Mouse (Mus musculus) embryonic facial prominence, embryonic 12.5 days (tissue): ENCODE results near the gene Dus1l. TPM values are rescaled to one million over a fixed set of nuclear protein-coding genes. Genes with fewer than 3 reads are reported as not detected.

Experiments
- ATAC-seq: fragments of 200-750 bp; cut with Nextera tagmentation; 2 replicates; pipeline ENCODE4 v1.8.0; 2017; ENCODE audit not compliant: insufficient number of reproducible peaks, insufficient read depth, low FRiP score, low TSS enrichment
- H3K27ac ChIP-seq: fragments of 300-500 bp; sonication (generic); 2 replicates; pipeline ENCODE4 v1.5.1; 2016; ENCODE audit warnings: mild to moderate bottlenecking
- H3K27me3 ChIP-seq: fragments of 300-500 bp; sonication (generic); 2 replicates; pipeline ENCODE4 v1.6.1; 2016; ENCODE audit warnings: mild to moderate bottlenecking, moderate library complexity
- H3K36me3 ChIP-seq: fragments of 300-500 bp; sonication (generic); 2 replicates; pipeline ENCODE4 v1.6.1; 2016; ENCODE audit warnings: mild to moderate bottlenecking
- H3K4me1 ChIP-seq: fragments of 300-500 bp; sonication (generic); 2 replicates; pipeline ENCODE4 v1.6.1; 2016
- H3K4me2 ChIP-seq: fragments of 300-500 bp; sonication (generic); replicated peaks from 2 replicates; pipeline ENCODE4 v1.6.1; 2016; ENCODE audit warnings: mild to moderate bottlenecking, moderate library complexity
- H3K4me3 ChIP-seq: fragments of 300-500 bp; sonication (generic); 2 replicates; pipeline ENCODE4 v1.5.1; 2016; ENCODE audit warnings: mild to moderate bottlenecking
- H3K9ac ChIP-seq: fragments of 300-500 bp; sonication (generic); 2 replicates; pipeline ENCODE4 v1.6.1; 2016; ENCODE audit warnings: mild to moderate bottlenecking, moderate library complexity
- H3K9me3 ChIP-seq: fragments of 300-500 bp; sonication (generic); 2 replicates; pipeline ENCODE4 v1.6.1; 2016; ENCODE audit warnings: mild to moderate bottlenecking, moderate library complexity
- WGBS: fragments of 180-500 bp; shearing (Covaris S2); methylation state at CpG from one replicate; pipeline ENCODE4 v1.1.7; 2016; 5-methylcytosine and 5-hydroxymethylcytosine counted together
- polyA plus RNA-seq: library from polyadenylated mRNA; unstranded; fragments of >200 nt; fragmentation: Nextera tagmentation; extraction: Ambion mirVana; gene quantifications from 2 replicates; pipeline ENCODE4 v1.2.1, GENCODE M21; 2016

Gene Dus1l
- polyA plus RNA-seq, 1 experiment from 2014 or later: 66.1 TPM

- no peaks in the 10 kb centered on the region for H3K27me3 ChIP-seq
- under 1% methylated on average over 21 of the region's 21 CpGs for WGBS
- H3K4me3 ChIP-seq: peak overlapping the region; percentile 83
- peak overlapping the region; percentile 97 for H3K4me2 ChIP-seq
- H3K9ac ChIP-seq: peak overlapping the region; percentile 92
- no peaks in the 10 kb centered on the region for H3K9me3 ChIP-seq
- peak overlapping the region; percentile 98 for H3K27ac ChIP-seq
- H3K36me3 ChIP-seq: peaks cover 26% of the 10 kb centered on the region
- ATAC-seq: peak; percentile 58
- H3K4me1 ChIP-seq: peaks cover 38% of the 10 kb centered on the region
Measured at GRCm38 (mm10) chr11:120824787-120825288, 28.6 kb upstream of the Dus1l start.

- ATAC-seq: peak; percentile 88
- Histone ChIP-seq H3K27ac (peak within 1 kb of the TSS; percentile 98), H3K27me3 (no peaks in the 10 kb centered on the region), H3K4me1 (peaks cover 38% of the 10 kb centered on the region), H3K36me3 (peaks cover 32% of the 10 kb centered on the region), H3K4me3 (peak within 1 kb of the TSS; percentile 83), H3K9me3 (no peaks in the 10 kb centered on the region), H3K4me2 (peak within 1 kb of the TSS; percentile 97), H3K9ac (peak within 1 kb of the TSS; percentile 92)
- under 1% methylated on average over 99 of the region's 109 CpGs for WGBS
Measured at GRCm38 (mm10) chr11:120823956-120824786, 28.0 kb upstream of the Dus1l start, which contains the start of gene Fasn. TSS of gene Fasn (minus strand) at chr11:120824547.

- Histone ChIP-seq H3K27me3 (no peaks in the 10 kb centered on the region), H3K4me3 (peak overlapping the region; percentile 83), H3K36me3 (peaks cover 38% of the 10 kb centered on the region), H3K4me2 (peak overlapping the region; percentile 97), H3K4me1 (peaks cover 38% of the 10 kb centered on the region), H3K9ac (peak overlapping the region; percentile 92), H3K27ac (peak overlapping the region; percentile 98), H3K9me3 (no peaks in the 10 kb centered on the region)
- under 1% methylated on average over 39 of the region's 40 CpGs for WGBS
- peak; percentile 22; the same call in 1 of the 2 replicates for ATAC-seq
Measured at GRCm38 (mm10) chr11:120823551-120823947, 27.3 kb upstream of the Dus1l start.

DNA sequence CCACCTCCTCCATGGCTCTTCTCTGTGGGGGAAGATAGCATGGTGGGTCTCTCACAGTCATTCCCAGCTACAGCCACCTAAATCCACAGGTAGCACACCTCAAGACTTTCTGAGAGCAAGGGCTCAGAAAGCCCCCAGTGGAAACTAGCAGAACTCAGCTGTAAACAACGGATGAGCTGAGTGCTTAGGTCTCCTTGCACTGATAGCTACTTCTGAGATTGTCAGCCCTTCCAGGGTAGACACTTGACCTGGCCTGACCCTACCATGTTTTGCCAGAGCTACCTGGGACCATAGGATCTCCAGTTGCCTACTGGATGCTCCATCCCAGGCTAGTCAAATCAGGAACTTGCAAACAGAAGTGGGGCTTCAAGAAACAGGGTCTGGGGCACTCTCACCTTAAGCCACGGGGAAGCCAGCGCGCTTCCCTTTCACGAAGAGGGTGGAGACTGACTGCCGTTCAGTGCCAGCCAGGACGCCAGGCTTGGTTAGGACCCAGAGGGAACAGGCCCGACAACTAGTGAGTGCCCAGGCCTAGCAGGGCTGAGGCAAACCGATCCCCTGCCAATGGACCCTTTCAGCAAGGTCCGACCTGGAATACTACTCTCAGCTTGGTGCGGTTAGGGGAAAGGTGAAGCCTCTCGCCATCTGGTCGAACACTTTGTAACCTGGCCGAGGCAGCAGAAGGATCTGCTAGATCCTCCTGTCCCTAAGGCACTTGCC lies 26.8 kb upstream of the Dus1l start:
- Histone ChIP-seq H3K9me3 (no peaks in the 10 kb centered on the region), H3K4me2 (peak overlapping the region; percentile 97), H3K27ac (peak overlapping the region; percentile 98), H3K9ac (peak overlapping the region; percentile 92), H3K4me3 (peak overlapping the region; percentile 83), H3K27me3 (no peaks in the 10 kb centered on the region), H3K4me1 (peaks cover 38% of the 10 kb centered on the region), H3K36me3 (peaks cover 44% of the 10 kb centered on the region)
- WGBS: under 1% methylated on average over 14 of the region's 14 CpGs
- ATAC-seq: no peak

DNA sequence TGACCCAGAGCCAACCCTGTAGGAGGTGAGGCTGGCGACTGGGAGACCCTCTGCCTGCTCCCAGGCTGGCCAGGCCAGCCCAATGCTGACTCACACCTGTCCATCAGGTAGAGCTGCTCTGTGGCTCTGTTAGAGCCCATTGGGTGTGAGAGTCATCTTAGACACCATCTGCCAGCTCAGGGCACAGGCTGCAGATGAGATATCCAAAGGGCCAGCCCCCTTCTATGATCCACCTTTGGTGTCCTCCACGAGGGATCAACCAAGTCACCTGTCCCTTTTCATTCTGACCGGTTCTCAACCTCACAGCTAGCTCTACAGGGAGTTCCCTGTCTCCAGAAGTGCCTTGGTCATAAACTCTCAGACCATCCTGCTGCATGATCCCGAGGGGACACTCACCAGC lies 26.1 kb upstream of the Dus1l start:
- Histone ChIP-seq H3K4me1 (peaks cover 38% of the 10 kb centered on the region), H3K27me3 (no peaks in the 10 kb centered on the region), H3K9me3 (no peaks in the 10 kb centered on the region), H3K36me3 (peaks cover 51% of the 10 kb centered on the region), H3K9ac (peak overlapping the region; percentile 92), H3K27ac (no peak overlapping the region), H3K4me3 (peak overlapping the region; percentile 83), H3K4me2 (peak overlapping the region; percentile 97)
- WGBS: 66% methylated on average over 4 of the region's 4 CpGs
- no peak for ATAC-seq

DNA sequence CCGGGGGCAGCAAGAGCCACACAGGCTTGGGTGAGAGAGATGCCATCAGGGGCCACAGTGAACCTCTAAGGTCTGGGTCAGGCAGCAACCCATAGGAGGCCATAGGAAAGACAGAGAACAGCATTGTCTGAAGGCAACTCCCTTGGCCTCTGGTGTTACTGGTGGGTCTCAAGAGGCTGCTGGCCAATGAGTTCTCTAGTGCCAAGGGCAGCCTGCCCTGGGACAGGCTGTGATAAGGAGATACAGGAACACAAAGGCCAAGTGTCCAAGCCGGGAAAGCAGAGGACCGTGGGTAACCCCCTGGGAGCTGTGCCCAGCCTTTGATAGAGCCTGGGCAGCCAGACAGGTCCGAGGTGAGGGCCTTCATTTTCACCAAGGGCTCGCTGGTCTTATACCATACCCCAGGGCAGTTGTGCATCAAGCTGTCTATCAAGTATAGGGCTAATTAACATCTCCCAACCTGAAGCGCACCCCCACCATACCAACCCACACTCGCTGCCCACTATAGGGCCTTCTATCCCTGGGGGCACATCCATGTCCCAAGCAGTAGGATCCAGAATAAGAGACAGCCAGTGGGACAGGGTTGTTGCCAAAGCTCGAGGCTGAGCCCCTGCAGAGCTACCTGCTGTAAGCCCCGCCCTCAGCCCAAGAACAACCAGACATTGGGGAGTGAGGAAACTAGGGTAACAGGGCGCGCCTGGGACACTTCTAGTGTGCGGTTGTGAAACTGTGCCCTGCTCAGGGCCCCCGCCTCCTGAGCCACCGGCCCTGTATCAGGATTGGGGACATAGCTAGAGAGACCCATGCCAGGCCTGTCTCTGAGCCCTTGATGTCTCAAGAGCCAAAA lies 25.1 kb upstream of the Dus1l start:
- Histone ChIP-seq H3K4me3 (peak overlapping the region; percentile 83; the same call in 1 of the 2 replicates), H3K36me3 (peaks cover 61% of the 10 kb centered on the region), H3K9ac (peak overlapping the region; percentile 92), H3K9me3 (no peaks in the 10 kb centered on the region), H3K27ac (no peak overlapping the region), H3K27me3 (no peaks in the 10 kb centered on the region), H3K4me1 (peaks cover 35% of the 10 kb centered on the region), H3K4me2 (peak overlapping the region; percentile 97)
- ATAC-seq: no peak
- 83% methylated on average over 14 of the region's 14 CpGs for WGBS

GRCm38 (mm10) chr11:120820546-120820945 lies 24.3 kb upstream of the Dus1l start:
- no peak overlapping the region for H3K27ac ChIP-seq
- peak overlapping the region; percentile 9; the same call in 1 of the 2 replicates for H3K9ac ChIP-seq
- no peak overlapping the region for H3K4me2 ChIP-seq
- WGBS: 94% methylated on average over 14 of the region's 14 CpGs
- ATAC-seq: no peak
- peaks cover 68% of the 10 kb centered on the region for H3K36me3 ChIP-seq
- no peak overlapping the region for H3K4me3 ChIP-seq
- peaks cover 29% of the 10 kb centered on the region for H3K4me1 ChIP-seq
- H3K9me3 ChIP-seq: no peaks in the 10 kb centered on the region
- no peaks in the 10 kb centered on the region for H3K27me3 ChIP-seq

DNA sequence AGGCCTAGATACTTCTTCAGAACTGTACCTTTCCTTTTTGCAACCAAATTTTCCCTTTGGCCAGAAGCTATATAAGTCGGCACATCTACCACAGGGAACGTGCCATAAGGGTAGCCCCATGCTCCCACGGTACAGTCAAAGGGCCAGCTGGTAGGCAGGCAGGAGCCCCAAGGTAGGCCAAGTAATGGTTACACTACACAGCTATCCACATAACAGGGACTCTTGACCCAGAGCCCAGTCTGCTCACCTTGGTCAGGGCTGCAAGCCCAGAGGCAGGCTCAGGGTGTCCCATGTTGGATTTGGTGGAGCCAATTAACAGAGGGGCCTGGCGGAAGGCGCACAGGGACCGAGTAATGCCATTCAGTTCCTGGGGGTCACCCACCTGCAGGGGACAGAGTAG lies 23.4 kb upstream of the Dus1l start:
- H3K4me3 ChIP-seq: no peak overlapping the region
- H3K27ac ChIP-seq: no peak overlapping the region

GRCm38 (mm10) chr11:120818251-120818650 lies 22.0 kb upstream of the Dus1l start:
- 95% methylated on average over 13 of the region's 13 CpGs for WGBS
- no peak overlapping the region for H3K4me3 ChIP-seq
- H3K9me3 ChIP-seq: no peaks in the 10 kb centered on the region
- H3K27me3 ChIP-seq: no peaks in the 10 kb centered on the region
- H3K9ac ChIP-seq: no peak overlapping the region
- no peak overlapping the region for H3K27ac ChIP-seq
- ATAC-seq: no peak
- H3K4me1 ChIP-seq: peaks cover 22% of the 10 kb centered on the region
- peaks cover 91% of the 10 kb centered on the region for H3K36me3 ChIP-seq
- H3K4me2 ChIP-seq: no peak overlapping the region

More for the DNA sequence above, 23.4 kb upstream of the Dus1l start:
- H3K27me3 ChIP-seq: no peaks in the 10 kb centered on the region
- no peak overlapping the region for H3K4me2 ChIP-seq
- 95% methylated on average over 6 of the region's 6 CpGs for WGBS
- no peak for ATAC-seq
- H3K9ac ChIP-seq: no peak overlapping the region
- H3K9me3 ChIP-seq: no peaks in the 10 kb centered on the region
- peaks cover 78% of the 10 kb centered on the region for H3K36me3 ChIP-seq
- peaks cover 22% of the 10 kb centered on the region for H3K4me1 ChIP-seq

GRCm38 (mm10) chr11:120817358-120817757 lies 21.2 kb upstream of the Dus1l start:
- Histone ChIP-seq H3K9ac (no peak overlapping the region), H3K4me2 (no peak overlapping the region), H3K36me3 (peaks cover 100% of the 10 kb centered on the region), H3K4me1 (peaks cover 16% of the 10 kb centered on the region), H3K9me3 (no peaks in the 10 kb centered on the region), H3K27me3 (no peaks in the 10 kb centered on the region), H3K27ac (no peak overlapping the region), H3K4me3 (no peak overlapping the region)
- 92% methylated on average over 6 of the region's 6 CpGs for WGBS
- ATAC-seq: no peak

GRCm38 (mm10) chr11:120812068-120812467 lies 15.9 kb upstream of the Dus1l start:
- WGBS: 97% methylated on average over 16 of the region's 16 CpGs
- no peak for ATAC-seq
- no peak overlapping the region for H3K4me3 ChIP-seq

More at GRCm38 (mm10) chr11:120812068-120812467, 15.9 kb upstream of the Dus1l start:
- Histone ChIP-seq H3K4me1 (no peaks in the 10 kb centered on the region), H3K4me2 (no peak overlapping the region), H3K9me3 (no peaks in the 10 kb centered on the region), H3K27me3 (no peaks in the 10 kb centered on the region), H3K36me3 (peaks cover 100% of the 10 kb centered on the region), H3K9ac (no peak overlapping the region), H3K27ac (no peak overlapping the region)
